In the genomic region with DNA sequence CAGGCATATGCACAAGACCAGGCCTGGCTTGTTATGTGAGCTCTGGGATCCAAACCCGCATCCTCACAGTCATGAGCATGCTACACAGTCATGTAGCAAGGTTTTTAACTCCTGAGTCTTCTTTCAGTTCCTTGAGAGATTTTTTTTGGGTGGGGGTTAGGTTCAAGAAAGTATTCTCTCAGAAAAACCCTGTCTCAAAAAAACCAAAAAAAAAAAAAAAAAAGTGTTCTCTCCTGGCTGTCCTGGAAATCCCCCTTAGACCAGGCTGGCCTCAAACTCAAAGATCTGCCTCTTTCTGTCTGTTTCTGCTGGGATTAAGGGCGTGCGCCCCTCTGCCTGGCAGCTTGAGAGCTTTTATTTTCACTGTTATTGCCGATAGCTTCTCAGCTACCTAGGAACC, we compare ENCODE assay signal across 36 mouse cellular contexts. TPM values are rescaled to one million over a fixed set of nuclear protein-coding genes. Genes with fewer than 3 reads are reported as not detected.
"Had no signal": no experiment of that assay in that cellular context is flagged by ENCODE, and none has a peak within 500 bp of the region (broad histone marks: within the 10 kb centered on the region; RNA-seq: fewer than 3 reads in every experiment).

No protein-coding gene starts in this region.

- H3K4me1 ChIP-seq: hindbrain, embryonic 10.5 days; hindbrain, embryonic 12.5 days; hindbrain, embryonic 13.5 days; hindbrain, embryonic 15.5 days; intestine, embryonic 15.5 days; kidney, embryonic 15.5 days had no signal

- ATAC-seq: hindbrain, embryonic 16.5 days; hindbrain, postnatal 0 days; inflammation-experienced regulatory T-cells, adult 6 months; intestine, embryonic 15.5 days; intestine, embryonic 16.5 days; intestine, postnatal 0 days had no signal

- H3K36me3 ChIP-seq: heart, embryonic 10.5 days; heart, embryonic 12.5 days; heart, embryonic 15.5 days; hindbrain, embryonic 10.5 days; hindbrain, embryonic 12.5 days; hindbrain, embryonic 13.5 days; intestine, embryonic 15.5 days; kidney, embryonic 15.5 days had no signal

- H3K4me3 ChIP-seq: heart, embryonic 10.5 days; heart, embryonic 12.5 days; heart, embryonic 15.5 days; hindbrain, embryonic 10.5 days; hindbrain, embryonic 12.5 days; hindbrain, embryonic 13.5 days; hindbrain, embryonic 15.5 days; intestine, embryonic 15.5 days; kidney, embryonic 15.5 days; layer of hippocampus, adult 2 months had no signal

- DNase-seq: heart, postnatal 10 days; heart, postnatal 14 days; heart, postnatal 36 days; heart, postnatal 4 days; kidney, adult 11 months; kidney, adult 18-20 months; kidney, adult 2 months; kidney, adult 8-10 months; kidney, adult 9 months; kidney, postnatal 10 days; kidney, postnatal 14 days; kidney, postnatal 25 days; kidney, postnatal 36 days; kidney, postnatal 4 days; layer of hippocampus, adult 9-11 months; layer of hippocampus, postnatal 36 days had no signal

- H3K27ac ChIP-seq: heart, embryonic 10.5 days; heart, embryonic 15.5 days; hindbrain, embryonic 10.5 days; hindbrain, embryonic 12.5 days; hindbrain, embryonic 13.5 days; hindbrain, embryonic 14.5 days; hindbrain, embryonic 15.5 days; hindbrain, postnatal 0 days; intestine, embryonic 15.5 days; kidney, embryonic 15.5 days; kidney, postnatal 0 days; layer of hippocampus, adult 2 months had no signal

- H3K4me2 ChIP-seq: heart, embryonic 11.5 days; heart, embryonic 12.5 days; heart, embryonic 15.5 days; hindbrain, embryonic 12.5 days; hindbrain, embryonic 13.5 days; hindbrain, embryonic 14.5 days; hindbrain, embryonic 15.5 days; intestine, embryonic 15.5 days; kidney, embryonic 15.5 days had no signal

- H3K9me3 ChIP-seq: heart, embryonic 10.5 days; heart, embryonic 12.5 days; heart, embryonic 15.5 days; hindbrain, embryonic 10.5 days; hindbrain, embryonic 12.5 days; hindbrain, embryonic 13.5 days; hindbrain, embryonic 15.5 days; intestine, embryonic 15.5 days; kidney, embryonic 15.5 days had no signal

- H3K9ac ChIP-seq: heart, embryonic 12.5 days; heart, embryonic 15.5 days; hindbrain, embryonic 12.5 days; hindbrain, embryonic 13.5 days; hindbrain, embryonic 14.5 days; hindbrain, embryonic 15.5 days; intestine, embryonic 15.5 days; kidney, embryonic 15.5 days had no signal

- H3K27me3 ChIP-seq: heart, embryonic 15.5 days; intestine, embryonic 15.5 days had no signal

RNA-seq across cellular contexts. Expression of a gene that starts 5.5 kb away (rescaled TPM):
- total RNA-seq: hematopoietic stem cell, adult 5-6 weeks had no signal
- polyA plus RNA-seq: inflammation-experienced regulatory T-cells, adult 6 months; intestine, embryonic 16.5 days; intestine, postnatal 0 days; kidney, adult 2 months; large intestine, adult 2 months had no signal

RNA-seq across cellular contexts. Expression of a gene that starts 15.5 kb away (rescaled TPM):
- total RNA-seq: hematopoietic stem cell, adult 5-6 weeks had no signal
- polyA plus RNA-seq: inflammation-experienced regulatory T-cells, adult 6 months had no signal
